Mouse (Mus musculus): ENCODE results near the gene Cox19. TPM values are rescaled to one million over a fixed set of nuclear protein-coding genes. Genes with fewer than 3 reads are reported as not detected.

Gene Cox19
- polyA plus RNA-seq, 1 experiment from 2014 or later = 116 TPM

- Histone ChIP-seq H3K4me2 (ENCODE audit: low read length) (no peak overlapping the region), H3K9ac (ENCODE audit: low read depth, low read length) (no peak overlapping the region), H3K4me1 (replicated peaks; ENCODE audit: insufficient read depth, low read length) (0 out of 2 replicates have a peak, but pooled peaks cover 4% of the 10 kb centered on the region), H3K27ac (no peak overlapping the region), H3K9me3 (replicated peaks; ENCODE audit: low read length) (no peaks in the 10 kb centered on the region), H3K4me3 (replicated peaks; ENCODE audit: low read depth, low read length) (no peak overlapping the region), H3K36me3 (ENCODE audit: insufficient read depth, low read length) (0 out of 2 replicates have a peak, but pooled peaks cover 3% of the 10 kb centered on the region), H3K27me3 (ENCODE audit: insufficient read depth, low read length) (peaks cover 2% of the 10 kb centered on the region; the same call in 1 of the 2 replicates)
- WGBS = 53% methylated on average over 7 of the region's 7 CpGs
- DNase-seq (ENCODE audit: low spot score) (no peak), ATAC-seq (replicated peaks; ENCODE audit: low FRiP score, low read depth) (no peak)
- no peak for TF ChIP-seq CTCF (IDR thresholded peaks at IDR 0.05; ENCODE audit: low read depth)
These were observed 20.5 kb downstream of the Cox19 start for GRCm38 (mm10) chr5:139330766-139331165.

DNA sequence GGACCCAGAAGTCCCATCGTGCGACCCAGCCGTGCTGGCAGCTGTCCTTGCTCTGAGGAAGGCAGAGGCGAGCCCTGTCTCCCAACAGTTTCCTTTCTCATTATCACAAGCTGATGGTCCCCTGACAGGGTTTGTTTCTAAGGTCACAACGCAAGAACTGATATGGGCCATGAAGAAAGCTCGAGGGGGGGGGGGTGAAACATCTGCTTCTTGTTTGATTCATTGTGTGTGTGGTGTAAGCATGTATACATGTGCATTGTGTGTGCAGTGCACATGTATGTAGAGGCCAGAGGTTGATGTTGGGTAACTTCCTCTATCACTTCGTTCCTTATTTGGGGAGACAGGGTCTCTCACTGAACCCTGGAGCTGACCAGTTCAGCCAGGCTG, 23.6 kb downstream of the Cox19 start:
- Histone ChIP-seq H3K4me2 (ENCODE audit: low read length) (no peak overlapping the region), H3K36me3 (ENCODE audit: insufficient read depth, low read length) (no peaks in the 10 kb centered on the region), H3K27me3 (ENCODE audit: insufficient read depth, low read length) (peaks cover 16% of the 10 kb centered on the region; the same call in 1 of the 2 replicates), H3K9me3 (replicated peaks; ENCODE audit: low read length) (no peaks in the 10 kb centered on the region), H3K4me3 (replicated peaks; ENCODE audit: low read depth, low read length) (no peak overlapping the region), H3K4me1 (replicated peaks; ENCODE audit: insufficient read depth, low read length) (peaks cover 12% of the 10 kb centered on the region), H3K27ac (no peak overlapping the region), H3K9ac (ENCODE audit: low read depth, low read length) (no peak overlapping the region)
- DNase-seq (ENCODE audit: low spot score) = no peak
- TF ChIP-seq CTCF (IDR thresholded peaks at IDR 0.05; ENCODE audit: low read depth) = no peak
- WGBS = 72% methylated on average over 7 of the region's 7 CpGs
- no peak for ATAC-seq (replicated peaks; ENCODE audit: low FRiP score, low read depth)

- no peak overlapping the region for H3K9ac ChIP-seq (ENCODE audit: low read depth, low read length)
- TF ChIP-seq CTCF (IDR thresholded peaks at IDR 0.05; ENCODE audit: low read depth) = no peak
These were observed 24.1 kb downstream of the Cox19 start for GRCm38 (mm10) chr5:139326986-139327633.

DNA sequence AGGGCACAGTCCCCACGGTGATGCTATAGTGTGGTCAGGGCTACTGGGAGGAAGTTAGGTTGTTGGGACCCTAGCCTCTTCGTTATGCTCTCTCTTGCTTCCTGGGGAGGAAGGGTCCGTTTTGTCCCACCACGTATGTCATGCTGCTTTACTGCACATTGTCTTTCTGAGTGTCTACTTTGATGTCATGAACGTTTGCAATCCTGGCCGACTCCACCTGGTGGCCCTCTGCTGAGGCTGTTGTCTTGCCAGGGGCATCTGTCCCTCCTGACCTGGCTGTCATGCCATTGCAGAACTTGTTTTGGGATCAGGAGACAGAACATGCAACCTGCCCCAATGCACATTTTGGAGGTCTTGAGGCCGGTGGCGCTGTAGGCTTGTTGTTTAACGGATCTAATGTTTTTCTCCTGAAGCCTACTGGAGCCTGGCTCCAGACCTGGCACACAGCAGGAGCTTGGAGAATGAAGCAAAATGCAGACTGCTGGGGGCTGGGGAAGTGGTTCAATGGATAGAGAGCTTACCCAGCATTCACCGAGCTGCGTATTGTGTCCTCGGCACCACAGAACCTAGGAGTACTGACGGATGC, 25.0 kb downstream of the Cox19 start:
- 63% methylated on average over 13 of the region's 13 CpGs for WGBS
- H3K4me2 ChIP-seq (ENCODE audit: low read length) = no peak overlapping the region

More at GRCm38 (mm10) chr5:139326986-139327633, 24.1 kb downstream of the Cox19 start:
- Histone ChIP-seq H3K27me3 (ENCODE audit: insufficient read depth, low read length) (peaks cover 16% of the 10 kb centered on the region; the same call in 1 of the 2 replicates), H3K36me3 (ENCODE audit: insufficient read depth, low read length) (no peaks in the 10 kb centered on the region), H3K4me2 (ENCODE audit: low read length) (no peak overlapping the region), H3K4me3 (replicated peaks; ENCODE audit: low read depth, low read length) (no peak overlapping the region), H3K27ac (no peak overlapping the region), H3K9me3 (replicated peaks; ENCODE audit: low read length) (no peaks in the 10 kb centered on the region), H3K4me1 (replicated peaks; ENCODE audit: insufficient read depth, low read length) (peaks cover 12% of the 10 kb centered on the region)
- DNase-seq (ENCODE audit: low spot score) = no peak
- no peak for ATAC-seq (replicated peaks; ENCODE audit: low FRiP score, low read depth)
- whole genome bisulfite sequencing = 82% methylated on average over 7 of the region's 7 CpGs

DNA sequence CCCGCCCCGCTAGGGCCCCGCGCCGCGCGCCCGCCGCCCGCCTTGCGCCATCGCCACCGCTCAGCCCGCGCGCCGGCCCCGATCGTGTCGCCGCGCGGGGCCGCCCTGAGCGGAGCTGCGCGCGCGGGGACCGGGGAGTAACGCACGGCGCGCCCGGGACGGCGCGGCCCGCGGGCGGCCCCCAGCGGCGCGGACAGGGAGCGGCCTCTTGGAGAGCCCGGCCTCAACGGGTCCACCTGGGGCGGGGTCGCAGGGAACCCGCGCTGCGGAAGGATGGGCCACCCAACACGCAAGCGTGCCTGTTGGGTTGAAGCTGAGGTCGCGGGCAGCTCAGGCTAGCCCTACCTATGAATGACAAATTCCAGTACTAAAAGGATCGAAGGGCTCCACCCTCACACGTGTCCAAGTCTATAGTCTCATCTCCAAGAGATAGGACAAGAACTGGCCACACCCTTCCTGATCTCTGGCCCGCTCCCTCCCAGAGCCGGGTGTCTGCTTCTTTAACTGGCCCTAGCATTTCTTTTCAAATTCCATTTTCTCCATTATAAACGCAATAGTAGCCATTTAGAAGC, 25.7 kb downstream of the Cox19 start, which contains the start of gene Adap1:
Gene Adap1, minus strand, starts transcription at position 228 of the 572 bp plus-strand sequence.
- H3K36me3 ChIP-seq (ENCODE audit: insufficient read depth, low read length) = no peaks in the 10 kb centered on the region
- H3K4me2 ChIP-seq (ENCODE audit: low read length) = peak within 1 kb of the TSS; percentile 98
- H3K9me3 ChIP-seq (replicated peaks; ENCODE audit: low read length) = no peaks in the 10 kb centered on the region
- no peak within 1 kb of the TSS for H3K27ac ChIP-seq
- DNase-seq (ENCODE audit: low spot score) (peak; percentile 41), ATAC-seq (replicated peaks; ENCODE audit: low FRiP score, low read depth) (peak; percentile 66)
- WGBS = 2% methylated on average over 60 of the region's 61 CpGs
- peak; percentile 35; the same call in 1 of the 2 replicates for TF ChIP-seq CTCF (IDR thresholded peaks at IDR 0.05; ENCODE audit: low read depth)
- H3K27me3 ChIP-seq (ENCODE audit: insufficient read depth, low read length) = peaks cover 16% of the 10 kb centered on the region; the same call in 1 of the 2 replicates
- H3K4me1 ChIP-seq (replicated peaks; ENCODE audit: insufficient read depth, low read length) = peaks cover 12% of the 10 kb centered on the region
- H3K9ac ChIP-seq (ENCODE audit: low read depth, low read length) = peak within 1 kb of the TSS; percentile 74
- H3K4me3 ChIP-seq (replicated peaks; ENCODE audit: low read depth, low read length) = peak within 1 kb of the TSS; percentile 50

More for the DNA sequence above, 25.0 kb downstream of the Cox19 start:
- H3K27me3 ChIP-seq (ENCODE audit: insufficient read depth, low read length) = peaks cover 16% of the 10 kb centered on the region; the same call in 1 of the 2 replicates
- peak; percentile 37; the same call in 1 of the 2 replicates for TF ChIP-seq CTCF (IDR thresholded peaks at IDR 0.05; ENCODE audit: low read depth)
- no peak overlapping the region for H3K9ac ChIP-seq (ENCODE audit: low read depth, low read length)
- ATAC-seq (replicated peaks; ENCODE audit: low FRiP score, low read depth) (no peak), DNase-seq (ENCODE audit: low spot score) (no peak)
- H3K4me3 ChIP-seq (replicated peaks; ENCODE audit: low read depth, low read length) = no peak overlapping the region
- H3K27ac ChIP-seq = no peak overlapping the region
- no peaks in the 10 kb centered on the region for H3K9me3 ChIP-seq (replicated peaks; ENCODE audit: low read length)
- peaks cover 12% of the 10 kb centered on the region for H3K4me1 ChIP-seq (replicated peaks; ENCODE audit: insufficient read depth, low read length)
- H3K36me3 ChIP-seq (ENCODE audit: insufficient read depth, low read length) = no peaks in the 10 kb centered on the region

GRCm38 (mm10) chr5:139324691-139325394, 26.4 kb downstream of the Cox19 start:
- no peaks in the 10 kb centered on the region for H3K36me3 ChIP-seq (ENCODE audit: insufficient read depth, low read length)
- peak; percentile 35 for ATAC-seq (replicated peaks; ENCODE audit: low FRiP score, low read depth)

More at GRCm38 (mm10) chr5:139324691-139325394, 26.4 kb downstream of the Cox19 start:
- peak overlapping the region; percentile 50 for H3K4me3 ChIP-seq (replicated peaks; ENCODE audit: low read depth, low read length)
- peak overlapping the region; percentile 74 for H3K9ac ChIP-seq (ENCODE audit: low read depth, low read length)
- no peak overlapping the region for H3K27ac ChIP-seq
- no peak for DNase-seq (ENCODE audit: low spot score)
- peak overlapping the region; percentile 98 for H3K4me2 ChIP-seq (ENCODE audit: low read length)
- TF ChIP-seq CTCF (IDR thresholded peaks at IDR 0.05; ENCODE audit: low read depth) = no peak
- peaks cover 16% of the 10 kb centered on the region; the same call in 1 of the 2 replicates for H3K27me3 ChIP-seq (ENCODE audit: insufficient read depth, low read length)
- no peaks in the 10 kb centered on the region for H3K9me3 ChIP-seq (replicated peaks; ENCODE audit: low read length)
- peaks cover 12% of the 10 kb centered on the region for H3K4me1 ChIP-seq (replicated peaks; ENCODE audit: insufficient read depth, low read length)
- 2% methylated on average over 37 of the region's 62 CpGs for WGBS

Measured in kidney, postnatal 0 days (tissue).